In the genomic region with DNA sequence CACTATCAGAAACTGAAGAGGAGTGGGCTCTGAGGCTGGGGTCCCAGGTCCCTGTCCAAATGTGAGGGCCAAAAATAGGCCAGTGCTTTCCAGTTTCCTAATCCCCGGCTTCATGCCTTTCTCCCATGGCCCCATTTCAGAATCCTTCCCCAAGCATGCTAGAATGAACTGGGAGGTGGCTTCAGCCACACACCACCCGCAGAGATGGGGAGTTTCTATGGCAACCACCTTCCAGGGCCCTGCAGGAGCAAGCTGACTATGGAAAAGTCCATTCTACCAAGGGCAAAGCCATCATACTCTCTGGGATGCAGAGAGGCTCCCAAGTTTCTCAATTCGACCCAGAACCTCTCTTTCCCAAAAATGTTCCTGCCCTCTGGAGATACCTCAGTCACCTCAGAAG, we compare ENCODE assay signal across 19 mouse cellular contexts.
DNase-seq lines count a peak whose midpoint lies in the region; ATAC-seq and TF ChIP-seq lines count a peak whose summit lies in the region.
"Had no signal": no experiment of that assay in that cellular context is flagged by ENCODE, and none has a peak within 500 bp of the region (broad histone marks: within the 10 kb centered on the region; RNA-seq: fewer than 3 reads in every experiment).

No protein-coding gene starts in this region.

- no peak overlapping the region for H3K4me3 ChIP-seq in forebrain, embryonic 16.5 days (replicated peaks; ENCODE audit: low read length)
- no peak overlapping the region for H3K4me3 ChIP-seq in forebrain, postnatal 0 days (ENCODE audit: low read depth, low read length)
- no peak overlapping the region for H3K4me3 ChIP-seq in ES-E14 (ENCODE audit: insufficient read depth in 1 of 2, low read depth in 1 of 2, low read length in 2 of 2, poor library complexity in 1 of 2, severe bottlenecking in 1 of 2)
- H3K4me3 ChIP-seq: heart, embryonic 15.5 days; megakaryocyte, embryonic 14.5 days; midbrain, embryonic 15.5 days had no signal

- H3K36me3 ChIP-seq in forebrain, embryonic 16.5 days (ENCODE audit: control insufficient read depth, insufficient read depth): no peaks in the 10 kb centered on the region
- H3K36me3 ChIP-seq in forebrain, postnatal 0 days (ENCODE audit: insufficient read depth): no peaks in the 10 kb centered on the region
- H3K36me3 ChIP-seq in ES-E14 (ENCODE audit: control insufficient read depth, insufficient read depth, low read length, poor library complexity, severe bottlenecking): peaks cover 2% of the 10 kb centered on the region; the same call in 1 of the 2 replicates
- H3K36me3 ChIP-seq: heart, embryonic 15.5 days; midbrain, embryonic 15.5 days had no signal

- no peaks in the 10 kb centered on the region for H3K27me3 ChIP-seq in forebrain, embryonic 16.5 days (replicated peaks; ENCODE audit: control insufficient read depth, insufficient read depth, low read length)
- no peaks in the 10 kb centered on the region for H3K27me3 ChIP-seq in forebrain, postnatal 0 days (ENCODE audit: insufficient read depth, low read length)
- H3K27me3 ChIP-seq: heart, embryonic 15.5 days; megakaryocyte, embryonic 14.5 days; midbrain, embryonic 15.5 days had no signal

- no peak overlapping the region for H3K9ac ChIP-seq in forebrain, embryonic 16.5 days (replicated peaks; ENCODE audit: low read depth, low read length)
- H3K9ac ChIP-seq in forebrain, postnatal 0 days: no peak overlapping the region
- H3K9ac ChIP-seq in ES-E14 (ENCODE audit: insufficient read depth, low read depth, low read length, poor library complexity, severe bottlenecking): no peak overlapping the region
- H3K9ac ChIP-seq: heart, embryonic 15.5 days; hindbrain, embryonic 14.5 days; liver, postnatal 0 days; midbrain, embryonic 15.5 days had no signal

- no peak for TF ChIP-seq CTCF in forebrain, postnatal 0 days (IDR thresholded peaks at IDR 0.05; ENCODE audit: low read depth)

- H3K9me3 ChIP-seq in forebrain, embryonic 16.5 days (ENCODE audit: control insufficient read depth, low read length): no peaks in the 10 kb centered on the region
- no peaks in the 10 kb centered on the region for H3K9me3 ChIP-seq in forebrain, postnatal 0 days (ENCODE audit: low read length)
- H3K9me3 ChIP-seq in ES-E14 (ENCODE audit: control insufficient read depth, insufficient read depth, low read depth, low read length): no peaks in the 10 kb centered on the region
- H3K9me3 ChIP-seq: heart, embryonic 15.5 days; megakaryocyte, embryonic 14.5 days; midbrain, embryonic 15.5 days had no signal

- ATAC-seq in forebrain, embryonic 16.5 days: no peak
- ATAC-seq in forebrain, postnatal 0 days: no peak
- ATAC-seq: intestine, postnatal 0 days; liver, postnatal 0 days; midbrain, embryonic 15.5 days had no signal

- 56% methylated on average over 3 of the region's 3 CpGs for WGBS in forebrain, embryonic 16.5 days
- WGBS in forebrain, postnatal 0 days: 55% methylated on average over 3 of the region's 3 CpGs

- in situ Hi-C loops in ES-E14 (cut with MboI; ENCODE audit: low sequenced_read_pairs in 2 of 2, unreplicated experiment in 2 of 2): no loop called here

- DNase-seq in forebrain, postnatal 0 days: no peak
- no peak for DNase-seq in ES-E14 (ENCODE audit: low read depth, low spot score)
- peak; percentile 70 to 78 for DNase-seq in cerebellum, adult 18-20 months
- peak; percentile 66 to 74 for DNase-seq in cerebellum, postnatal 36 days
- no peak for DNase-seq in neural tube, embryonic 10.5 days (ENCODE audit: extremely low spot score, low spot score)
- DNase-seq in thymus, postnatal 4 days: no peak
- DNase-seq: adrenal gland, postnatal 25 days; embryo, embryonic 11 days; gastrocnemius, postnatal 10 days; heart, adult 18-20 months; liver, postnatal 0 days; lung, postnatal 14 days had no signal

- H3K4me2 ChIP-seq in forebrain, embryonic 16.5 days (ENCODE audit: low read length): no peak overlapping the region
- H3K4me2 ChIP-seq in forebrain, postnatal 0 days (ENCODE audit: low read depth): no peak overlapping the region
- H3K4me2 ChIP-seq: heart, embryonic 15.5 days; hindbrain, embryonic 14.5 days; midbrain, embryonic 15.5 days had no signal

- H3K4me1 ChIP-seq in forebrain, embryonic 16.5 days (replicated peaks; ENCODE audit: control insufficient read depth, insufficient read depth, low read length): peaks cover 39% of the 10 kb centered on the region
- peaks cover 18% of the 10 kb centered on the region; the same call in 1 of the 2 replicates for H3K4me1 ChIP-seq in forebrain, postnatal 0 days (ENCODE audit: insufficient read depth)
- H3K4me1 ChIP-seq in ES-E14 (ENCODE audit: control insufficient read depth in 2 of 2, insufficient read depth in 2 of 2, low read length in 2 of 2, poor library complexity in 1 of 2): peaks cover 6 to 39% of the 10 kb centered on the region in 2 experiments; a peak in 3 of 4 replicates

- H3K27ac ChIP-seq in forebrain, embryonic 16.5 days (ENCODE audit: low read length): peak overlapping the region; percentile 92; the same call in 1 of the 2 replicates
- H3K27ac ChIP-seq in forebrain, postnatal 0 days (ENCODE audit: low read depth, low read length): no peak overlapping the region
- 0 out of 2 replicates have a peak overlapping the region, but pooled peaks have one; percentile 6 for H3K27ac ChIP-seq in ES-E14 (ENCODE audit: insufficient read depth, low read depth, low read length, poor library complexity, severe bottlenecking)
- H3K27ac ChIP-seq: heart, embryonic 15.5 days; hindbrain, embryonic 14.5 days; kidney, postnatal 0 days; midbrain, embryonic 15.5 days had no signal

TF ChIP-seq in ES-E14, 5 proteins besides CTCF, POLR2A, EP300 and RAD21:
- TF ChIP-seq CHD2 (IDR thresholded peaks at IDR 0.05; ENCODE audit: low read depth, low read length): no peak
- no peak for TF ChIP-seq ZNF384 (IDR thresholded peaks at IDR 0.05; ENCODE audit: low read depth, low read length)
- TF ChIP-seq ZC3H11A (IDR thresholded peaks at IDR 0.05; ENCODE audit: borderline replicate concordance, low read depth, low read length): no peak
- no peak for TF ChIP-seq MAFK (IDR thresholded peaks at IDR 0.05; ENCODE audit: insufficient read depth, low read depth, low read length)
- no peak for TF ChIP-seq HCFC1 (IDR thresholded peaks at IDR 0.05; ENCODE audit: borderline replicate concordance, insufficient read depth, low read length)

Comparison
In these comparisons a context has a peak if more than half of its experiments do, and no peak if none do; other contexts are left out.
1. DNase-seq: peak in cerebellum, adult 18-20 months (2 of 2) and cerebellum, postnatal 36 days (2 of 2); none in forebrain, postnatal 0 days (single experiment), ES-E14 (single experiment), neural tube, embryonic 10.5 days (single experiment) and thymus, postnatal 4 days (single experiment).